Mouse (Mus musculus) myocyte (in vitro differentiated cells): Measurements from ENCODE around the gene Atn1. TPM values are rescaled to one million over a fixed set of nuclear protein-coding genes. Genes with fewer than 3 reads are reported as not detected.

Experiments used
- H3K27me3 ChIP-seq: one replicate; pipeline ENCODE4 v1.6.1; 2011; ENCODE audit not compliant: control insufficient read depth, insufficient read depth, insufficient read length
- H3K36me3 ChIP-seq: one replicate; pipeline ENCODE4 v1.6.1; 2011; ENCODE audit not compliant: control insufficient read depth, insufficient read depth
- H3K4me2 ChIP-seq: one replicate; pipeline ENCODE4 v1.6.1; 2011; ENCODE audit warnings: low read depth, control low read depth
- H3K4me3 ChIP-seq: one replicate; pipeline ENCODE4 v1.5.1; 2011; ENCODE audit warnings: mild to moderate bottlenecking, control low read depth, moderate library complexity
- H3K79me2 ChIP-seq: one replicate; pipeline ENCODE4 v1.6.1; 2011; ENCODE audit not compliant: control insufficient read depth, insufficient read depth
- H3ac ChIP-seq: one replicate; pipeline ENCODE4 v1.6.1; 2011; ENCODE audit not compliant: control insufficient read depth, insufficient read length
- CEBPB ChIP-seq: IDR thresholded peaks from 2 replicates; pipeline ENCODE4 v1.6.1; 2011; ENCODE audit warnings: mild to moderate bottlenecking, moderate library complexity; ENCODE audit not compliant: poor library complexity, insufficient read depth, severe bottlenecking
- E2F4 ChIP-seq: IDR thresholded peaks from one replicate; pipeline ENCODE4 v1.6.1; 2011; ENCODE audit warnings: mild to moderate bottlenecking, control low read depth, moderate library complexity; ENCODE audit not compliant: insufficient read depth
- MAX ChIP-seq: IDR thresholded peaks from one replicate; pipeline ENCODE4 v1.6.1; 2011; ENCODE audit warnings: low read depth, mild to moderate bottlenecking, control low read depth
- MYOD1 ChIP-seq, 3 experiments: IDR thresholded peaks; one replicate each; pipeline ENCODE4 v1.6.1; 2011; ENCODE audit warnings: control low read depth in 2 of 3, low read depth in 2 of 3, mild to moderate bottlenecking in 2 of 3, moderate library complexity in 1 of 3; ENCODE audit not compliant: insufficient read length in 2 of 3, control insufficient read depth in 1 of 3
- MYOG ChIP-seq, 3 experiments: IDR thresholded peaks; one replicate each; pipeline ENCODE4 v1.6.1; 2011; ENCODE audit warnings: control low read depth in 2 of 3, low read depth in 2 of 3, mild to moderate bottlenecking in 2 of 3; ENCODE audit not compliant: insufficient read length in 2 of 3, control insufficient read depth in 1 of 3, insufficient read depth in 1 of 3
- POLR2A ChIP-seq: IDR thresholded peaks from one replicate; pipeline ENCODE4 v1.6.1; 2011; ENCODE audit warnings: low read depth, mild to moderate bottlenecking, control low read depth, moderate library complexity; ENCODE audit not compliant: insufficient read length
- POLR2AphosphoS2 ChIP-seq: IDR thresholded peaks from one replicate; pipeline ENCODE4 v1.6.1; 2011; ENCODE audit warnings: low read depth, control low read depth; ENCODE audit not compliant: insufficient read length
- REST ChIP-seq: IDR thresholded peaks from one replicate; pipeline ENCODE4 v1.6.1; 2011; ENCODE audit warnings: mild to moderate bottlenecking, control low read depth, moderate library complexity; ENCODE audit not compliant: insufficient read depth, insufficient read length
- SRF ChIP-seq: IDR thresholded peaks from one replicate; pipeline ENCODE4 v1.6.1; 2011; ENCODE audit warnings: low read depth; ENCODE audit not compliant: control insufficient read depth, insufficient read length
- TCF12 ChIP-seq: IDR thresholded peaks from one replicate; pipeline ENCODE4 v1.6.1; 2011; ENCODE audit warnings: mild to moderate bottlenecking, control low read depth; ENCODE audit not compliant: poor library complexity, insufficient read depth, severe bottlenecking
- TCF3 ChIP-seq: IDR thresholded peaks from one replicate; pipeline ENCODE4 v1.6.1; 2011; ENCODE audit warnings: low read depth, control low read depth; ENCODE audit not compliant: insufficient read length
- USF1 ChIP-seq: IDR thresholded peaks from one replicate; pipeline ENCODE4 v1.6.1; 2011; ENCODE audit warnings: low read depth, mild to moderate bottlenecking, control low read depth, moderate library complexity
- polyA plus RNA-seq: library from polyadenylated mRNA; unstranded; fragments of >200 nt; fragmentation: generic; extraction: Trizol; gene quantifications from one replicate; pipeline ENCODE4 v1.2.1, GENCODE M21; 2012; ENCODE audit warnings: missing spikeins

Atn1 gene
- polyA plus RNA-seq, 1 experiment = 39.4 TPM

DNA sequence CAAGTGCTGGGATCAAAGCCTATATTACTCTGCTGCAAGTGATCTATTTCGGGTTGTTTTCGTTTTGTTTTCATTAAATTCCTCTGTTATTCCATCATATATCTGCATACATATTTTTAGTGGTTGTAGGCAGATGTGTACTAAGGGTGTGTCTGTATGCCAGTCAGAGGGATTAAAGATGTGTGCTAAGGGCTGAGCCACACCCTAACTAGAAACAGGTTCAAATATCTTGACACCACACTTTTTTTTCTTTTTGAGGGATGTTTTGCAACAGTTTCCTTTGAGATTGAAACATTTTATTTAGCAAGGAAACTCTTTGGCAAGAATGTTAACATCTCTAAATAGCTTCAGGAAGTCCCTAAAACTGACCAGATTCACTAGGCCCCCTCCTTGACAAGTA lies 39.9 kb upstream of the Atn1 start:
- H3K4me2 ChIP-seq = peak overlapping the region; percentile 12

DNA sequence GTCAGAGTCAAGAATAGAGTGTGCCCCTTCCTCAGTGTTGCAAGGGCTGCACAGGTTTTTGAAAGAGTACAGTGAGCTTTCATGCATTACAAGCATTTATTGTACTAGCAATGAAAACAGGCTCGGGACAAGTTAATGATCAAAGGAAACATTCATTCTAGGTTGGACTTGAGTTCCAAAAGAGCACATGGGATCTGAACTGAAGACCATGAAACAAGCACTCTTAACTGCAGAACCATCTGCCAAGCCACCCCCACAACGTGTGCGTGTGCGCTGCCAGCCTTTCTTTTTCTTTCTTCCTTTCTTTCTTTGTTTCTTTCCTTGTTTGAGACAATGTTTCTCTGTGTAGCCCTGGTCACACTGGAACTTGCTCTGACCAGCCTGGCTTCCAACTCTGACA lies 39.5 kb upstream of the Atn1 start:
- H3K79me2 ChIP-seq = no peaks in the 10 kb centered on the region
- H3K4me2 ChIP-seq = peak overlapping the region; percentile 12
- no peaks in the 10 kb centered on the region for H3K27me3 ChIP-seq
- H3K36me3 ChIP-seq = no peaks in the 10 kb centered on the region
- no peak overlapping the region for H3K4me3 ChIP-seq
- TF ChIP-seq TCF12 = no peak
- no peak for TF ChIP-seq USF1
- no peak for TF ChIP-seq REST
- TF ChIP-seq MYOD1 (IDR thresholded peaks at IDR 0.05; ENCODE audit: control insufficient read depth in 1 of 3, insufficient read length in 2 of 3, low read depth in 2 of 3) = no peak
- no peak for TF ChIP-seq MAX
- TF ChIP-seq MYOG (IDR thresholded peaks at IDR 0.05; ENCODE audit: control insufficient read depth in 1 of 3, insufficient read depth in 1 of 3, insufficient read length in 2 of 3, low read depth in 2 of 3) = no peak
- no peak for TF ChIP-seq POLR2A
- TF ChIP-seq POLR2AphosphoS2 = no peak
- TF ChIP-seq SRF = no peak
- TF ChIP-seq TCF3 = no peak
- TF ChIP-seq CEBPB = no peak
- TF ChIP-seq E2F4 = no peak
- H3ac ChIP-seq = no peak overlapping the region

More for the DNA sequence above, 39.9 kb upstream of the Atn1 start:
- H3K79me2 ChIP-seq = no peaks in the 10 kb centered on the region
- no peaks in the 10 kb centered on the region for H3K36me3 ChIP-seq
- H3K27me3 ChIP-seq = no peaks in the 10 kb centered on the region
- H3K4me3 ChIP-seq = no peak overlapping the region
- H3ac ChIP-seq = no peak overlapping the region
- no peak for TF ChIP-seq REST
- TF ChIP-seq CEBPB = 0 out of 2 replicates have a peak, but pooled peaks have one; percentile 54
- TF ChIP-seq POLR2A = no peak
- no peak for TF ChIP-seq MYOG (IDR thresholded peaks at IDR 0.05; ENCODE audit: control insufficient read depth in 1 of 3, insufficient read depth in 1 of 3, insufficient read length in 2 of 3, low read depth in 2 of 3)

DNA sequence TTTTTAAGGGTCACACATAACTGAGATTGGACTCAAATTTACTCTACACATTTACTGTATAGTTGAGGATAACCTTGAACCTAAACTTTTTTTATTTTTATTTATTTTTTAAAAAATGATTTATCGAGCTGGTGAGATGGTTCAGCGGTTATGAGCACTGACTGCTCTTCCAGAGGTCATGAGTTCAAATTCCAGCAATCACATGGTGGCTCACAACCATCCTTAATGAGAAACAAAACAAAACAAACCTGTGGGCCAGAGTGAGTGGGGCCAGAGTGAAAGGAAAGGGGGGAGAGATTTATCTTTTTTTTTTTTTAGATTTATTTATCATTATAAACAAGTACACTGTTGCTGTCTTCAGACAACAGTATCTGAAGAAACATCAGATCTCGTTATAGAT lies 35.6 kb upstream of the Atn1 start:
- Histone ChIP-seq H3K4me2 (no peak overlapping the region), H3K4me3 (no peak overlapping the region), H3K27me3 (no peaks in the 10 kb centered on the region), H3K36me3 (no peaks in the 10 kb centered on the region), H3K79me2 (no peaks in the 10 kb centered on the region), H3ac (no peak overlapping the region)
- TF ChIP-seq MAX = no peak
- TF ChIP-seq MYOG (IDR thresholded peaks at IDR 0.05; ENCODE audit: control insufficient read depth in 1 of 3, insufficient read depth in 1 of 3, insufficient read length in 2 of 3, low read depth in 2 of 3) = no peak
- no peak for TF ChIP-seq SRF
- TF ChIP-seq TCF3 = no peak
- no peak for TF ChIP-seq REST

DNA sequence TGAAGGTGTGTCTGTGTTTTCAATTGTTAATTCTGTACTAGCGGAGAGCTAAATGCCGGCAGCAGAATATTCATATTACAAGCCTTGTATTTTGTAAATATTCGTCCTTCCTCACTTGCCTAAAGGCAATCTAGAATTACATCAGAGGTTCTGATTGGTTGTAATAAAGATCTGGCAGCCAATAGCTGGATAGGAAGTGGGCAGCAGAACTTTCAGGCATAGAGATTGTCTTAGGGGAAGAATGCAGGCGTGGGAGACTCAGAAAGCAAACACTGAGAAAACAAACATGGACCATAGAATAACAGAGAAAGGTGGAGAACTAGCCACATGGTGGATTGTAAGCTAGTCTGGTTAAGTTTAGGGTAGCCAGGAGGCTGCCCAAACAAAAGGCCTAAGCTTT lies 33.8 kb upstream of the Atn1 start:
- Histone ChIP-seq H3K79me2 (no peaks in the 10 kb centered on the region), H3K4me3 (no peak overlapping the region), H3ac (no peak overlapping the region), H3K27me3 (no peaks in the 10 kb centered on the region), H3K4me2 (no peak overlapping the region), H3K36me3 (no peaks in the 10 kb centered on the region)
- TF ChIP-seq MYOD1 (IDR thresholded peaks at IDR 0.05; ENCODE audit: control insufficient read depth in 1 of 3, insufficient read length in 2 of 3, low read depth in 2 of 3) (no peak), TCF12 (no peak), MAX (no peak), USF1 (no peak), MYOG (IDR thresholded peaks at IDR 0.05; ENCODE audit: control insufficient read depth in 1 of 3, insufficient read depth in 1 of 3, insufficient read length in 2 of 3, low read depth in 2 of 3) (no peak), CEBPB (no peak), E2F4 (no peak), REST (no peak), POLR2A (no peak), TCF3 (no peak)

DNA sequence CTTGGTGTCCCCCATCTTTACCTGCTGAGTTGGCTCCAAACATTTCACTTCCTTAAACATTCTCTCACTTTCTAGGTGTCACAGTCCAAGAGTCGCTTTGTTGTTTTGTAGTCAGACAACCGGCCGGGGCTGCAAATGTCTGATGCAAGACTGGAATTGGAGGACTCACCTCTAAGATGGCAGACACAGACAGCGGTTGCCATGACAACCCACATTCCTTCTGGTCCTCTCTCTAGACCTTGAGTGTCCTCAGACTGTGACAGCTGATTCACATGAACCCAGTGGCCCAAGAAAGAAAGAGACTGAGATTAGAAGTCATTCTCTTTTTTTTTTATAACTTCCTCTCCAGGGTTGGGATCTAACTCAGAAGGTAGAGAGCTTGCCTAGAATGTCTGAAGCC lies 33.2 kb upstream of the Atn1 start:
- no peak for TF ChIP-seq CEBPB
- no peak for TF ChIP-seq SRF
- TF ChIP-seq MYOD1 (IDR thresholded peaks at IDR 0.05; ENCODE audit: control insufficient read depth in 1 of 3, insufficient read length in 2 of 3, low read depth in 2 of 3) = no peak
- TF ChIP-seq MYOG (IDR thresholded peaks at IDR 0.05; ENCODE audit: control insufficient read depth in 1 of 3, insufficient read depth in 1 of 3, insufficient read length in 2 of 3, low read depth in 2 of 3) = no peak
- TF ChIP-seq USF1 = no peak
- TF ChIP-seq TCF3 = no peak
- TF ChIP-seq TCF12 = no peak
- no peak for TF ChIP-seq E2F4
- no peak for TF ChIP-seq POLR2AphosphoS2
- TF ChIP-seq POLR2A = no peak
- no peak for TF ChIP-seq MAX
- no peak for TF ChIP-seq REST
- H3K4me2 ChIP-seq = no peak overlapping the region
- H3K79me2 ChIP-seq = no peaks in the 10 kb centered on the region

More for the DNA sequence above, 33.2 kb upstream of the Atn1 start:
- Histone ChIP-seq H3K36me3 (no peaks in the 10 kb centered on the region), H3K27me3 (no peaks in the 10 kb centered on the region), H3K4me3 (no peak overlapping the region), H3ac (no peak overlapping the region)
